Mouse (Mus musculus): Measurements from ENCODE around the gene Col6a3.

DNA sequence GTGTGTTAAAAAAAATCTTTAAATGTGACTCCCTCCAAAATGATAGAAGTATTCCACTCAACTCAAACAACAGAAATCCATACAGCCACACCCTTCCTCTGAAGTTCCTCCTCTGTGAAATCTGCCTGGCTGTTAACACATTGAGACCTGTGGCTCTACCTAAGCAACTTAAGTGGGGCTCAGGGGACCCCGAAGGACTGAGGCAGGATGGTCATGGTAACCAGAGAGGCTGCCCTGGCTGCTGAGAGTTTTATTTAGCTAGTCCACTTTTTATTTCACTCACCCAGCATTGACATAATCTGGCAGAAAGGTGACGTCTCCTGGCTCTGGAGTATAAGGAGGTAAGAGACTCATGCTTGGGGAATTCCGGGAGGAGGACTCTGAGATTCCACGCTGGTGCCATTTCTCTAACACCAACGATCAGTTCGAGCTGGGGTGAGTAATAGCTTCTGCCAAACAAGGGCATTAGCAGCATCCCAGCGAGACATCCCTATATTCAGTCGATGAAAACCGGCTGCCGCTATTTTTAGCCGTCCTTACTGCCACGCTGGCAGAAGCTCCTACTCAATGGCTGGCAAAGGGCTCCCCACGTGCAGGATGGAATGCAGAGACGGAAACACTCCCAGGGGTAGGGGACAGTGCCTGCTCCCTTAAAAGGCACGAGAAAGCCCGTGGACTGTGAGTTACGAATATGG is 89.8 kb downstream of the Col6a3 start:
- TF ChIP-seq CTCF (conservative IDR thresholded peaks at IDR 0.05; ENCODE audit: insufficient read depth, insufficient read length, low read depth, low read length) (no peak), POLR2A (IDR thresholded peaks at IDR 0.05; ENCODE audit: low read depth, low read length) (no peak)

All from kidney, adult 2 months (tissue).